Mouse (Mus musculus): Measurements from ENCODE around the gene Plscr2. TPM values are rescaled to one million over a fixed set of nuclear protein-coding genes. Genes with fewer than 3 reads are reported as not detected.

Gene Plscr2
- 12.8 TPM for polyA plus RNA-seq (2015; fragmentation: Illumina TruSeq; extraction: RNeasy Lipid Tissue Mini Kit (QIAGEN cat#74804); ENCODE audit: insufficient read depth, low read depth, low replicate concordance)

GRCm38 (mm10) chr9:92275486-92276207, at the start of gene Plscr2:
Gene Plscr2 (plus strand): TSS chr9:92275602.

DNA sequence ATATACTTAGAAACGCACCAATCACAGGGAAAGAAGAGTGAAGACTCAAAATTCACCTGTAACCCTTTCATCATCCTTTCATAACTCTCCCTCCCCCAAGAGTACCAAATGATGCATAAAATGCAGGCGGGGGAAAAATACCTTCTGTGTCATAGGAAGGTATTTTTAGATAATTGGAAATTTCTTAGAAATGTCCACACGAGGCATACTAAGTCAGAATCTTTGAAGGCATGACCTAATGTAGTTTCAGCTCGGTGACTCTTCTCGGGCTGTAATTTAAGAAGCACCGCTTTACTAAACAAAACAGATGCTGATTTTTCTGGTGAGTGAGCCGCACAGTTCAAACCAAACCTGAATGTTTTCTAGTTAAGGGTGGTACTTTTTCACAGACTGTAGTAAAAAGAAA, 26.0 kb upstream of the Plscr2 start, which contains the start of gene Plscr1:
Plscr1 (plus strand) TSS at position 304 of the 406 bp plus-strand sequence.

DNA sequence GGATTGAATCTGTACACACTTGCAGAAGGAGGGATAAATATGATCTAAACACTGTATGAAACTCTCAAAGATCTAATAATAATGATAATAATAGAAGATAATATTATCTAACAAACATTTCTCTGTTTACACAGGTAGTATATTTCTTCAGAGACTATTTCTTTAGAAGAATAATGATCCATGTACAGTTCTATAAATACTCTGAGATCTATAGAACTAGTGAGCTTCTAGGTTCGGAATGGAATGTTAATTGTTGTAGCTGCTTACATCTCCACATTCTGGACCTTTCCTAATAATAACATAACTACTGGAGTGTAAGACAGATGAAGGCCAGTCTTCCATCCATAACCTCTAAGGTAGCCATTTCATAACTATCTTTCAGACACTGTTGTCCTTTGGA, 33.7 kb downstream of the Plscr2 start, which contains the start of gene 1700057G04Rik:
1700057G04Rik (plus strand) TSS at position 301 of the 400 bp plus-strand sequence.

Other genes starting within 250 kb of the Plscr2 start
- not detected for gene Plscr5, start 82.7 kb upstream of the Plscr2 start, polyA plus RNA-seq (2015; fragmentation: Illumina TruSeq; extraction: RNeasy Lipid Tissue Mini Kit (QIAGEN cat#74804); ENCODE audit: insufficient read depth, low read depth, low replicate concordance)
- gene Plscr1, start 25.9 kb upstream of the Plscr2 start, polyA plus RNA-seq (2015; fragmentation: Illumina TruSeq; extraction: RNeasy Lipid Tissue Mini Kit (QIAGEN cat#74804); ENCODE audit: insufficient read depth, low read depth, low replicate concordance) = 8.7 TPM
- not detected for gene 1700057G04Rik, start 33.8 kb downstream of the Plscr2 start, polyA plus RNA-seq (2015; fragmentation: Illumina TruSeq; extraction: RNeasy Lipid Tissue Mini Kit (QIAGEN cat#74804); ENCODE audit: insufficient read depth, low read depth, low replicate concordance)
- 6.0 TPM for gene Plscr4, start 181.8 kb downstream of the Plscr2 start, polyA plus RNA-seq (2015; fragmentation: Illumina TruSeq; extraction: RNeasy Lipid Tissue Mini Kit (QIAGEN cat#74804); ENCODE audit: insufficient read depth, low read depth, low replicate concordance)